Mouse (Mus musculus) T-helper 1 cell (primary cell): ENCODE results near the gene Asb3.

Source experiments
- in situ Hi-C: fragments of 300-600 bp; cut with MboI, MseI; formaldehyde crosslinking; loops from one replicate; pipeline ENCODE4 v1.15.1; 2025; ENCODE audit warnings: high pct_unique_total_duplicates

The Asb3 gene

DNA sequence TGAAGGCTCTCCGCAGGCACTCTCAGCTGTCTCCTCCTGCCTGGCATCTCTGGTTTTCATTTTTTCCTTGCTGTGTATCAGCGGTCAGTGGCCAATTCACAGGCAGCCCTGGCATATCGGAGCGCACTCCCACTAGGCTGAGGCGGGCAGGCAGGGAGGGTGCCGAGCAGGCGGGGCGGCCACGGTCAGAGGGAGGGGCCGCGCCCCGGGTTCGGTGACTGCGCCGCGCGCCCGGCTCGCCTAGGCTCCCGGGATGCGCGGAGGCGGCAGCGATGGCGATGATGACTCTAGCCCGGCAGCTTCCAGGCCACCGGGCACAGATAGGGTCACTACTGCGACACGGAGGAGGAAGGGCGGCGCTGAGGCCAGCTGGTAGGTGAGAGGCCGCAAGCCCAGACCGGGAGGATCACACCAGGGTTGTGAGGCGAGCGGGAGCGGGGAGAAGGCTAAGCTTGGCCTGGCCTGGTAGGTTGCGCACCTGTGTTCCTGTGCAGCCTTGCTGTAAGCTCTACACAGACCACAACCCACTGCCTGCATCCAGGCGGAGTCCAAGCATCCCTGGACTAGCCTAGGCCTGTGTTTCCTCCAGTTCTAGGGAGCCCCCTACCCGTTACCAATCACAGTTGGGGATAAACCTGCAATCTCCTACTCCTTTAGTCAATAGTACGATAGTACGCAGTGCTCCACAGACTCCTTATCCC is at the start of gene Asb3, which contains the start of gene Gpr75:
Asb3 (plus strand) TSS at position 246 of the 701 bp plus-strand sequence.
Gpr75 (plus strand) TSS at position 188 of the 701 bp plus-strand sequence.
- in situ Hi-C loops, result no loop called here

DNA sequence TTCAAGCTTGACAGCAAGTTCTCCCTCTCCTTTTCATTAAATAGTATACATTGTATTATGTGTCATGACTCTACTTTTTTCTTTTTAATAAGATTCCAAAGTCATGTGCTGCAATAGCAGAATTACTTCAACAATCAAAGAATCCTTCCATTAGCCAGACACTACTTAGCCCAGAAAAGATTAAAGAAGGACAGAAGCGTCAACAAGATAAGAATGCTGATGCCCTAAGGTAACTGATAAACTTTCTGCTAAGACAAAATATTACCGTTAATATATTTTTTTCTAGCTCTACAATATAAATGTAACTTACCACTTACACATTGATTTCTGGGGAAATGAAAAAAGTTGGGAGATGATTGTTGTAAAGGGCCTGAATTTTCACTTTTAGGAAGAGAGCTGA is 46.4 kb upstream of the Asb3 start:
- in situ Hi-C loops, result no loop called here

DNA sequence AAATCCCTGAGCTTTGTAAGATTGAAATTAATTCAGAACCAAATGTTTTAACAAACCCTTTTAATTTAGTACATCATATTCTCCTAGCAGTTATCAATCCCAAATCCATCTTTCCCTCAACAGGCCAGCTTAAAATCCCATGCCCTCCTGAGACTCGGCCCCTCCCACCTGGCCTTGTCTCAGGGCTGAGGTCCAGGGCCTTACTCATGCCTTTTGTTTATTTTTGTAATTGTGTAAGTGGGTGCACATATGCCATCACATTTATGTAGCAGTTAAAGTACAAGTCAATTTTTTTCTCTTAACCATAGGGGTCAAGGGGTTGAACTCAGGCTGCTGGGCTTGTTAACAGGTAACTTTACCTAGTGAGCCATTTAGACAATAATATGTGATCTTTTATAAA is 40.9 kb upstream of the Asb3 start:
- in situ Hi-C loops, result no loop called here

GRCm38 (mm10) chr11:30872425-30872824 is 12.8 kb upstream of the Asb3 start:
- in situ Hi-C loops, result no loop called here

DNA sequence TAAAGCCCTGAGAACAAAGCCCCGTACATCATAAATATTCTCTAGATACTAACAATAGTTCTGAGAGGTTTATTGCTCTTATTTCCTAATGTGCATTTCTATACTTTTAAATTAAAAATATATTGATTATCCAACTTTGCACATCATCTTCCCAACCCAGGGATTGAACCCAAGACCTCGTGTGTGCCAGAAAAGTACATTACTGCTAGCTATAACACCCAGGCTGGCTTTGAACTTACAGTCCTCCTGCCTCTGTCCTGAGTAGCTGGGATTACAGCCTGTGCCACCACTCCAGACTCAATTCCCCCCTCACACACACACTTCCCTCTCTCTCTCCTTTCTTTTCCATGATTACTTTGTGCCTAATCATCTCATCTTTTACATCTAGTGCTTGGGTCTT is 2.9 kb downstream of the Asb3 start:
- in situ Hi-C loops, result no loop called here

- in situ Hi-C loops, result no loop called here
Measured at GRCm38 (mm10) chr11:30896201-30896600, 11.0 kb downstream of the Asb3 start.

GRCm38 (mm10) chr11:30899312-30899711 is 14.1 kb downstream of the Asb3 start:
- in situ Hi-C loops, result no loop called here

DNA sequence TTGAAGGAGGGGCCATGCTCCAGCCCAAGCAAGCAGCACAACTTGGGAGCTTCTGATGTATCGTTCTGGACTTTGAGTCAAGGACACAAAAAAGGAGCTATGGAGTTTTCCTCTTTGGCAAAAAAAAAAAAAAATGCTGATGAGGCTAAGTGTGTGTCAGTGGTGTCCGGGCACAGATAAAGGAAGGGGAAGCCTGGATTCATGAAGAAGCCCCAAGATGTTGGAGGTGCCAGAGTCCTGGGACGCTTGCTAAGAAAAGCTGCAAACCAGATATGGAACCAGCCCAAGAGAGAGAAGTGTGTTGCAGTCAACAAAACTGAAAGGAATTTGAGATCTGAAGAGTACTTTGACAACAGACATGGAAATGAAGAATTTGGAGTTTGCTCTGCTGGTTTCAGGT is 27.1 kb downstream of the Asb3 start:
- in situ Hi-C loops, result no loop called here

GRCm38 (mm10) chr11:30920641-30921040 is 35.4 kb downstream of the Asb3 start:
- in situ Hi-C loops, result no loop called here

DNA sequence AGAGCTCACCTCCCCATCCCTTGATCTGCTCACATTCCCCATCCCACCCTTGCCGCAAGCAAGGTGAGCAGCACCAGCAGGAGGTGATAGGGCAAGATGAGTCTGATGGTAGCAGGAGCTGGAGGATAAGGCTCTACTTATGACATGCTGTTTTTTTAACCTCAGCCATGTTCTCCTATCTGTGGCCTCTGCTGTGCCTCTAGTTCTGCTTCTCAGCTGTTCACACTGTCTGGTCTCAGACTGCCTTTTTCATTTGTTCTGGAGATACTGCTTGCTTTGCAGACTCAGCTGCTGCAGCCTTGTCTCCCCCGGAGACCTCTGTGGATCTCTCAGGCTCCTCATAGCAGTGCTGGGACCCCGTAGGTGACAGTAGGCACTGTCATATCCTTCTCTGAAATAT is 38.1 kb downstream of the Asb3 start:
- in situ Hi-C loops, result no loop called here

- in situ Hi-C loops, result no loop called here
Measured at GRCm38 (mm10) chr11:30928079-30928478, 42.9 kb downstream of the Asb3 start.

GRCm38 (mm10) chr11:30928498-30928897 is 43.3 kb downstream of the Asb3 start:
- in situ Hi-C loops, result no loop called here

DNA sequence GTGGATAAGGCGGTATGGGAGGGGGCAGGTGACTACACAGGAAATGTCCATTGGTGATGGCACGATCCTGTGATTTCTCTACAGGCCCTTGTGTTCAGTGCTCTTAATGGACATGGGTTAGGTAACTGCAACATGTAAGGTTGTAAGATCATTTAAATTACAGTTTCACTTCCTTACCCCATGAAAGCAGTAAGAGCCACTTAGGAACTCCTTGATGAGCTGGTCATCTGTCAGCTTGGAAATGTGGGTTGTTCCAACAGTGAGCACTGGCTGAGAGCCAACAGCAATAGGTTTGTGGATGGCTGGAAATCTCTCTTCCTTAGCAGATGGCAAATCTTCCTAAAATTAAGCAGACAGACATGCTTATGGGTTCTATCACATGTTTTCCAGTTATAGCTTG is 58.3 kb downstream of the Asb3 start:
- in situ Hi-C loops, result no loop called here

DNA sequence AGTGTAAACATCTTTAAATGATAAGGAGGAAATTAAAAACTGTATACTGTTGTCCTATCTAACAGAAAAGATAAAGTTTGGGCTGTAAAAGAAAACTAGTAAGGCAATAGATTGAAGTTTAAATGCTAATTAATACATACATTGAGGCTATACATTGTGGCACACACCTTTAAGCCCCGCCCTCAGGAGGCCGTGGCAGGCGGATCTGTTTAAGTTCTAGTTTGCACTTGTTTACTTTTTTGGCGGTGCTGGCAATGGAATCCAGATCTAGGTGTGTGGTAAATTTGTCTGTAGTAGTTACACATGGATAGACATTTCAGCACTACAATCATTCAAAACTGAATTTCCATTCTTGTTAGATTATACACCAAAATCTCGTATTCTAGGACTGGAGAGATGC is 67.6 kb downstream of the Asb3 start:
- in situ Hi-C loops, result no loop called here

DNA sequence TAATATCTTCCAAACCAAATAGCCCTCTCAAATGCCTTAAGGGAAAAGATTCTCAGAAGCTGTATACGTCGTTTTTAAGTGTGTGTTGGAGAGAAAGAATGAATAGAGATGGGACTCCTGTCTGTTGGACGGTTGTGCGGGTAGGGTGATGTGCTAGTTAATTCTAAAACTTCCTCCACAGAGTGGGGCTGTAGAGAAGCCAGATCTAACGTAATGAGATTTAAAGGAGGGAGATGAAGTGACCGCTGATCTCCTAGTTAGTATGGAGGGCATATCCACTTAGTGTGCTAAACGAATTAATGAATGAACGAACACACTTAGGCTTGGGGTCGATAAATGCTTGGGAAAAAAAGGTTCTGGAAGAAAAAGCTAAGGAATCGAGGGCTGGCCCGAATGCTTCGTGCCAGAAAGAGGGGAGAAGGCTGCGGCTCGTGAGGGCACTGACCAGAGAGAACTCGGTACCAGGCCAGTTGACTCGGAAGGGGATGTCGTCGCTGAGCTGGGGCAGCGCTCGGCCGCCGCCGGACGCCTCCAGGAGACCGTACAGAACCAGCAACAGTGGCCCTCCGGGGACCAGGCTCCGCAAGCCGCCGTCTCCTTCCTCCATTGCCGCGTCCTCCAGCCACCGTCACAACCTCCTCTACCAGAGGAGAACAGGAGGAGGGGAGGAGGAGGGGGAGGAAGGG is 68.4 kb downstream of the Asb3 start:
- in situ Hi-C loops, result no loop called here

GRCm38 (mm10) chr11:30954279-30954725 is 69.1 kb downstream of the Asb3 start, which contains the start of gene Erlec1:
Gene Erlec1, minus strand, starts transcription at chr11:30954335.
- in situ Hi-C loops, result no loop called here

DNA sequence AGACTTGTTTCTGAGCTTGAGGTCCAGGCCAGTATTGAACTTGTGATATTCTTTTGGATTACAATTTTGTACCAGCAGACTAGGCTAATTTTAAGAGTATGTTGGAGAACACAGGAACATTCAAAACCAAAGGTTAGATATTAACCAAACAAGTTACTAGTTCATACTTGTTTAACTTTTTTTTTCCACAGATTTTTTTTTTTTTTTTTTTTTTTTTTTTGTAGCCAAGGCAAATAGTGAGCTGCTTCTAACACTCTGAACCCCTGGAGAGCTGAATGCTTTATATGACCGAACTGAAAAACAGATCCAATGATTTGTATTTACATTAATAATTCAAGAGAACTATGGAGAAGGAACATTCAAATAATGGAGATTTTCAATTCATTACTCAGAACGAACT is 100.0 kb downstream of the Asb3 start:
- in situ Hi-C loops, result loop anchor here (25.0 kb wide), 1 partner anchor 1173 kb away; no protein-coding TSS in a partner anchor

GRCm38 (mm10) chr11:30985877-30986624 is 100.8 kb downstream of the Asb3 start, which contains the start of gene Chac2:
Gene Chac2, minus strand, starts transcription at chr11:30986350.
- in situ Hi-C loops, result loop anchor here (25.0 kb wide), 1 partner anchor 1174 kb away; no protein-coding TSS in a partner anchor

GRCm38 (mm10) chr11:30986625-30987017 is 101.4 kb downstream of the Asb3 start:
- in situ Hi-C loops, result loop anchor here (25.0 kb wide), 1 partner anchor 1174 kb away; no protein-coding TSS in a partner anchor

- in situ Hi-C loops, result loop anchor here (25.0 kb wide), 1 partner anchor 1184 kb away; no protein-coding TSS in a partner anchor
Measured at GRCm38 (mm10) chr11:30996670-30997069, 111.5 kb downstream of the Asb3 start.

- in situ Hi-C loops, result loop anchor here (25.0 kb wide), 1 partner anchor 1186 kb away; no protein-coding TSS in a partner anchor
Measured at GRCm38 (mm10) chr11:30998199-30998598, 113.0 kb downstream of the Asb3 start.

DNA sequence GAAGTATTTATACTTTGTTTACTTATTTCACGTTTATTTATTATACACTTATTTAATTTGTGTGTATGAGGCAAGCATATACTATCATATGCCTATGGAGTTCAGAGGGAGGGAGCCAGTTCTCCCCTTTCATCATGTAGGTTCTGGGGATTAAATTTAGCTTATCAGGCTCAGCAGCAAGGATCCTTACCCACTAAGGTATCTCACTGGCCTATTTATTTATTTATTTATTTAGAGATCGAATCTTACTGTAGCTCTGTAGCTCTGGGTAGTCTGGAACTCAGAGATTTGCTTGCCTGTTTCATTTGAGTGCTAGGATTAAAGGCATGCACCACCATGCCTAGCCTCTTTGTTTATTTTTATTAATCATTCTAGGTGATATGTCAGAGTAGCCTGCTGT is 113.5 kb downstream of the Asb3 start:
- in situ Hi-C loops, result loop anchor here (25.0 kb wide), 1 partner anchor 1186 kb away; no protein-coding TSS in a partner anchor
